Mouse (Mus musculus) adrenal gland, adult 8-10 months (tissue): ENCODE results near the gene Stk24. TPM values are rescaled to one million over a fixed set of nuclear protein-coding genes. Genes with fewer than 3 reads are reported as not detected.

Experiments used
- DNase-seq: peaks from one replicate; pipeline ENCODE4 v3.0.0; 2022
- total RNA-seq, 4 experiments: library from RNA; stranded (reverse); gene quantifications; 2 replicates each; pipeline ENCODE4 v1.2.4; 2022

Stk24 gene
- total RNA-seq, 4 experiments from 2014 or later, result 100 to 130 (median 118) TPM

DNA sequence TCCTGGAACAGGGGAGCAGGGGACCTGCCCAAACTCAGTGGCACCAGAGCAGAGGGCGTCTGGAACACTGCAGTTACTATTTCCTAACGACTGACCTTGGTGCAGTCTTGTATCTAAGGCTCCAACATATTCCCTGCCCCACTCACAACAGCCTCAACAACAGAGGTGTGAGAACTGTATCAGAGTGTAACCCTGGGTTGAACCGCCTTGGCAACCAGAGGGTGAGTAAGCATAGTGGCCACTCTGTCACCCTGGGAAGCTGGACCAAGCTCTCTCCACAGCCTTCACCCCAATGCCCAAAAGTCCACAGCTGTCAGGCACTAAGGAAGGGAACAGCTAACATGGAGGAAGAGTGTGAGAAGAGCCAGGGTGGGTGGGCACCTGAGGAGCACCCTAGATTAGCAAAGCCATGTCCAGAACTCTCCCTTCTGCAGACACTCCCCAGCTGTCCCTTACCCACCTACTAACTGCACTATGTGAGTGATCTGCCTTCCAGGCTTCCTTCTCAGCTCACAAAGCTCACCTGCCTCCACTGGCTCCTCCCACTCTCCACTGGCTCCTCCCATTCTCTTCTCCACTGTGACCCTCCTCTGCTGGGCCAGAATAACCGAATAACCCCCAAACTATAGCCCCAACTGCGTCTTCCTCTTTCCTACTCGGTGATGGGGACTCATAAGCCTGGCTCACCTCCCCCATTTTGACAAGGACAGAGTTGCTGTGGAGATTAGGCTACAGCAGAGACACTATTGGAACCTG lies 69.3 kb downstream of the Stk24 start:
- peak; percentile 38 for DNase-seq

DNA sequence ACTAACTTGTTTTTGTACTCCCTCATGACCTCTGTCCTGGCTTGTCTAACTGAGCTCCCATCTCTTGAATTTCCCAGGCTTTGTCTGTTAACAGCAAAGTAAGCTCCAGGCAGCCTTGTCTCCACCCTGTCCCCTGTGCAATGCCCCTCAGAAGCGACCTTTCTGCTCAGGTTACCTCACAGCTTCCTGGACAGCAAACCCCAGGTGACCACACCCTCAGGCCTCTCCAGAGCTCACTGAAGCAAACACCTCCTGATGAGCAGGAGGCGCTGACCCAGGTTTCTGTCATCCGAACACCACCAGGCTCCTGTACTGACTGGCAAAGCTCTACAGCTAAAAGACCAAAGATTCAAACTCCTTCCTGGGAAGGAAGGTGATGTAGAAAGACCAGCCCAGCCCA lies 69.9 kb downstream of the Stk24 start:
- DNase-seq, result no peak

DNA sequence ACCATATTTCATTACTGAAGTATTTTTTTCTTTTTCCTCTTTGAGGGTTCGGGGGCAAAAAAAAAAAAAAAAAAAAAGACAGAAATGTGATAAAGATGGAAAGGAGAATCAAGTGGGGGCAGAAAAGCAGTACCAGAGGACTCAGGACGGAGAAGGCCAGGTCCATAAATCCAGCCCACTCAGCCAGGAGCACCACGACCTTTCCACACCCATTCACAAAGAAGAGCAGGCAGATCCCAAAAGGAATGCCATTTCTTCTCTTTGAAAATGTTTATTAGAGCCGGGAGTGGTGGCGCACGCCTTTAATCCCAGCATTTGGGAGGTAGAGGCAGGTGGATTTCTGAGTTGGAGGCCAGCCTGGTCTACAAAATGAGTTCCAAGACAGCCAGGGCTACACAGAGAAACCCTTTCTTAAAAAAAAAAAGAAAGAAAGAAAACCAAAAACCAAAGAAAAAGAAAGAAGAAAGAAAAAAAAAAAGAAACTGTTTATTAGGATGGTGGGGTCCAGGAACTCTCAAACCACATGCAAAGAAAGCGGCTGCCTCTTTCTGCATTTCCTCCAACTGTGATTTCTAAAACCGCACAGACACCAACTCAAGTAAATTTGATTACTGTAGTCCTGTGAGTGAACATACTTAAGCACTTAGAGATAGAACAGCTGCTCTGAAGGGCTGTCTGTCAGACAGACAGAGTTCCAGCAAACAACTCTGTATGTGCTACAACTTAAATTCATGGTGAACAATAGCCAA lies 74.3 kb downstream of the Stk24 start:
- no peak for DNase-seq

DNA sequence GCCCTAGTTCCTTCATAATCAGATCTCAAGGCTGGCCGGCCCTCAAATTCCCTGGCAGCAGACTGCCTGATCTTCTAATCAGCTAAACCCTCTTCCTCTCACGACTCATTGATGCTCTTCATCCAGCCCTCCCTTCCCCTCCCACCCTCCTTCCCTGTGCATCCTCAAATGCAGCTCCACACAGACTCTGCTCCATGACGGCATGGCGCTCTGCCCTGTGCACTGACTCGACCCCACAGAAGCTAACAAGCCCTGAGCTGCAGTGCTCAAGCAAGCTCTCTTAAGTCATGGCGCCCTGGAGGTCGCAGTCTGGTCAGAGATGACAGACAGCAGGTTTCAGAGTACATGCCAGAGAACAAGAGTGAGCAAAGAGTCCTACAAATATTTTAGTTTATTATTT lies 75.3 kb downstream of the Stk24 start:
- DNase-seq, result no peak

DNA sequence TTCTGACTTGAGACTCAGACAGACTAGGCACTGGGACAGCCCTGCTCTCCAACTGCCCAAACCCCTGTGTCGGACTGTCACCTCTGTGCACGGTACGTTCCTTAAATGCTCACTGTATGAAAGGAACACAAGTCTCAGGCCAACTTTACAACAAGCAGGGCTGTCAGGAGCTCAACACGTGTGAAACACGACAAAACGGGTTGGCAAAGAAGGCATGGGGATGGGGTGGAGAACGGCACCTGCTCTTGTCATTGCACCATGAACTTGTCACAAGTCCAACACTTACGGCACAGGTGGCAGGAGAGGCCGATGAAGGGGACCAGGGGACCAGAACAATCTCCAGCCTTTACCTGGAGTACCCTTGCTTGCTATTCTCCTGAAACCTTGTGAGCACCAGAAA lies 80.7 kb downstream of the Stk24 start:
- DNase-seq, result no peak

DNA sequence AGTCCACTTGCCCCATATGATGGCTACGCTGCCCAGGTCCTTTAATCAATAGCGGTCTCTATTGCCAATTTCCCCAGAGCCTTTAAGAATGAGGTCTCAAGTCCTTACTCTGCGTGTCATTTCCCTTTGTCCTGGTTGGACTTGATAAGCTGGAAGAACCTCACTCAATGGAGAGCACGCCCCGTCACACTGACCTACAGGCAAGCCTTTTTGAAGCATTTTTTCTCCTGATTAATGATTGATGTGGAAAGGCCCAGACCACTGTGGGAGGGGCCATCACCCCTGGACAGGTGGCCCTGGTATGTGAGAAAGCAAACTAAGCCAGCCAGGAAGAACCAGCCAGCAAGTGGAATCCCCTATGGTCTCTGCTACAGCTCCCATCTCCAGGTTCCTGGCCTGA lies 81.3 kb downstream of the Stk24 start:
- DNase-seq, result no peak

DNA sequence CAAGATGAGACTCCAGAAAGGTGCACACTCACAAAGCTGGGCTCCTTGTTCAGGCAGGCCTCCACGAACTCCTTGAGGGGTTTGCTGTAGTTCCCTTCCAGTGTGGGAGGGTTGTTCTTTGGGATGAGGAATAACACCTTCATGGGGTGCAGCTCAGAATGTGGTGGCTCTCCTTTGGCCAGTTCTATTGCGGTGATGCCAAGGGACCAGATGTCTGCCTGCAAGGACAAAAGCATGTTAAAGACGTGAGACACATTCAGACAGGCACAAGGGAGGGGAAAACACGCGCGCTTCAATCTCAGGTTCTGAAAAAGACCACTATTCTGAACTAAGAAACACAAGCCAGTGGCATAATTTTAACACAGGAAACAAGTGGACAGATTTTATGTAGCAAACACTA lies 82.7 kb downstream of the Stk24 start:
- no peak for DNase-seq

DNA sequence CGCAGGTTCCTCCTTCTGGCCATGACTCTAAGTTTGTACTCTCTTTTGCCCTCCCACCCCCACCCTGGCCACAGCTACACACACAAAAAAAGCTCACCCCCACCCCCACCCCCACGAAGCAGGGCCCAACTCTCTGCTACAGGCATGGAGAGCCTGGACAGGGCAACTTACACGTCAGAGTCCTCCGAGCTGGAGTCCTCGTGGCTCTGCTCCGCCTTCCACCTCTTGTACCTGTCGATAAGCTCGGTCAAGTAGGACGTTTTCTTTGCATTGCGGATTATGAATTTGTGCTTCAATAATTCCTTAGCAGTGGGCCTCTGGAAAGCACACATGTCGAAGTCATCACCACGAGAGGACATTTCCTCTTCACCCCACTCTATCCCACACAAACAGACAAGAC lies 85.3 kb downstream of the Stk24 start:
- no peak for DNase-seq

DNA sequence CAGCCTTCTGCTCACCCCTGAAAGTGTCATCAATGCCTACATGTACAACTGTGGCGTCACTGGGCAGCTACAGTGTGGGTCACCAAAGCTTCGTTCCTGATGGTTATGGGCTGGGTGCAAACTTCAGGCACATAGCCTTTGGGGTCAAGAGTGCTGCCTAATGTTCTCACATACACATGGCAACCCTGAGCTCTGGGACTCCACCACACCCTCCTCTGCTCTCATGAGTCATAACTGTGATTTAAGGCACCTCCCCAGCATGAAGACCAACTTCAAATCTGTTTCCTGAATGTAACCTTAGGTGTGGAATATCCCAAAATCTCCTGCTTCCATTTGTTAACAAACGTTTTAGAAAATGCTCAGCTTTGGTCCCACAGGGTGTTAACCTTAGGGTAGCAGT lies 87.4 kb downstream of the Stk24 start:
- no peak for DNase-seq

DNA sequence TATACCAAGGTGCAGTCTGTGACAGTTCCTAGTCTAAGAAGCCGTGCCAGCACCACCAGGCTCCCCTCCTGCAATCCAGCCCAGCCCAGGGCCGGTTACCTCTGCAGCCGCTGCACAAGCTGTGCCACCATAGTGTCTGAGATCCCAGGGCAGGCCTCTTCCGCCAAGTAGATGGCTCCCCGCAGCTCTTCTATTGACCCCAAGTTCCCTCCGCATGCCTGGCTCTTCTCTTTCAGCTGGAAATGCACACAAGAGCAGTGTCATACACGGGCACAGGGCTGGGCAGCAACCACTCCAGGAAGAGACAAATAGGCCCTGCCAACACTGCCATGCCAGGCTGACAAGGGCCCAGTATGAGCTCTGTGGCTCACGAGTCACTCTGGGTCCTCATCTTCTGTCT lies 87.9 kb downstream of the Stk24 start:
- no peak for DNase-seq

DNA sequence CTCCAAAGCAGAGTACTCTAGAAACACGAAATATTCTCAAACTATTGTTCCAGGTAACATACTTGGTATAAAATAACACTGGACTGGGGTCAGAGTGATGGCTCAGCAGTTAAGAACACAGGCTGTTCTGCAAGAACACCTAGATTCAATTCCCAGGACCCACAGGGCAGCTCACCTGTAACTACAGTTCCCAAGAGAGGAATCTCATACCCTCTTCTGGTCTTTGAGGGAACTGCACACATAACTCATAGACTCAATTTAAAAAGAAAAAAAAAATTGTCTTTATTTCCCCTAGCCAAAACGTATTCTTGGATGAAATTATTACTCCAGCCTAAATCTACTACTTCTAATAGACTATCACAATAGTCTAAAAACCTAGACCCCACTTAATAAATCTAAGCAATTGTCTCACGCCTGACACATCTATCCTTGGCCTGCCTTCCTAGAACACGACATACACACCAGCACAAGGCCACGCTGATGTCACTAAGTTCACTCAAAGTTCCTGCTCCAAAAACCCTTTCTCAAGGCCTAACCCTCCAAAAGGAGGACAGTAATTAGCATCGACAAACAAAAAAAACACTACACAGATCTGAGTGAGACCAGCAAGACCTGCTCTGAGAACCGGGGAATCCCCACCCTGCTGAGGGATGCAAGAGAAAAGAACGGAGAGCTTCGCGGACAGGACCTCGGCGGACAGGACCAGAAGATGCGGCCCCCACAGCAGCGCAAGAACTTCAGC lies 94.3 kb downstream of the Stk24 start:
- peak; percentile 61 for DNase-seq

DNA sequence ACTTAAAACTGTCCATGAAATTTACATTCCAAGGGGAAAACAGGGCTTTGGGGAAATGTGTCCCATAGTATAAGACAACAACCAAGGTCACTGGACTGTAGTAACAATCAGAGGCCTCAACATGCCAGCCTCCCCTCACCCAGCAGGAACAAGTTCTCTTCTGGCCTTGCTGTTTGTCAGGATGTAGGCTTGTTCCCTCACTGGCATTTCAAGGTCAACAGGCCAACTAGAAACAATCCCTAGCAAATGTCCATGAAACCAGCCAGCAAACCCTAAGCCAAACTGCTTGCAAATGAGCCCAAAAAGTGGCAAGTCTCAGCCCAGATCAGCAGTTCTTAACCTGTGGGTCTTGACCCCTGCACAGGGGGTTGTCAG lies 98.5 kb downstream of the Stk24 start:
- DNase-seq, result peak; percentile 35

DNA sequence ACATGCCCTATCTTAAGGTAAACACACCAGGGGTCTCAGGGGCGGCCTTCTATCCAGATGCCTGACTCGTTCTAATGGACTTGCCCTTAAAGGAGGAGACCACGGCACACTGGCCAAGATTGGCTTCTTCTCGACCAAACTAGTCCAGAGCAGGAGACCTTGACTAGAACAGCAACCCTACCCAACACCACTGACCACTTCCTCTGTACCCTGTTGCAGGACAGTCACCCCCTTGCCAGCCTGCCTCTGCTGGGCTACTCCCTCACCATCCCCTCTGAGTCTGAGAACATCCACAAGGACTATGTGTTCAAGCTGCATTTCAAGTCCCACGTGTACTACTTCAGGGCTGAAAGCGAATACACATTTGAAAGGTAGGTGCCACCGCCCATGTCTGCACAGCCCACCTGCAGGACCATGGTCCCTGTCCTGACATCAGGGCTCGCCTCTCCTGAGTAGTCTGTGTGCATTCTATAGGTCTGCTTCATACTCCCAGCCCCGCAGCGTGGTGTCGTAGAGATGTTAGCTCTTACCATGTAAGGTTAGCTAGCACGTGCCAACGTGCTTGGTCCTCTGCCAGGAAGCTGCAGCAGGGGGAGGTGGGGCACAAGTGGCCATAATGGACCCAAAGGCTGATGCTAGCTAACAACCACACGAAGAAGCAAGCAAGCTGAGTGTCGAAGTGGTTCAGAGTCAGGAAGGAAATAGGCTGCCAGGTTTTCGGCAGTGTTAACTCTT lies 99.0 kb downstream of the Stk24 start:
- no peak for DNase-seq

DNA sequence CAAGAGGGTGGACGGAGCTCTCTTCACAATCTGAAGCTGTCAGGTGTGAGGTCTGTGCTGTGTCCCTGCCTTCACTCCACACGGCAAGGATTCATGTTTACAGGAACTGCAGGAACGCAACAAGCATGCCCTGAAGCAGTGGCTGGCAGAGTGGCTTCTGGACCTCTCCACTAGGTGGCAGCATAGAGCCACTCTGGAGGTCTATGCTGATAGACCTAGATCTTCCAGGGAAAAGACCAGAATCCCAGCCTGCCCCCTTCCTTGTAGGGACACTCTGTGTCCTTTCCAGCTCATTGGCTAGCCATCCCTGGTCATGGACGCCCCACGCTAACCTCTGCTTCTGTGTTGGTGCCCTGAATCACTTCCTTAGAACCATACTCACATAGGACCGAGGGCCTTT lies 100.7 kb downstream of the Stk24 start:
- DNase-seq, result peak; percentile 68

DNA sequence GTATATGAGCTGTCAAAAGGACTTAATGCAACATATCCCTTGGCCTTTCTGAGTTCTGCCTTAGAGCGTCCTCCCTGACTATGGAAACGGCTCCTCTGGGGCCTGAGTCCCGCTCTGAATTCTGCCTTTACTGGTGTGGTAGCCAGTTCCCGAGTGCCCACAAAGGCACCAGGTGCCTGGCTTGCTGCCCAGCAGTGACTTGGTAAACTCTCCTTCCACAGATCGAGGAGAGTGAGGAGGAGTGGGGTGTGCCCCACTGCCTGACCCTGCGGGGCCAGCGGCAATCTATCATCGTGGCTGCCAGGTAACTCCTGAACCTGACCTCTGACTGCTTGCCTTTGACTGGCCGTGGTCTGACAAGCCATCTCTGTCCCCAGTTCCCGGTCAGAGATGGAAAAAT lies 103.8 kb downstream of the Stk24 start:
- DNase-seq, result no peak

DNA sequence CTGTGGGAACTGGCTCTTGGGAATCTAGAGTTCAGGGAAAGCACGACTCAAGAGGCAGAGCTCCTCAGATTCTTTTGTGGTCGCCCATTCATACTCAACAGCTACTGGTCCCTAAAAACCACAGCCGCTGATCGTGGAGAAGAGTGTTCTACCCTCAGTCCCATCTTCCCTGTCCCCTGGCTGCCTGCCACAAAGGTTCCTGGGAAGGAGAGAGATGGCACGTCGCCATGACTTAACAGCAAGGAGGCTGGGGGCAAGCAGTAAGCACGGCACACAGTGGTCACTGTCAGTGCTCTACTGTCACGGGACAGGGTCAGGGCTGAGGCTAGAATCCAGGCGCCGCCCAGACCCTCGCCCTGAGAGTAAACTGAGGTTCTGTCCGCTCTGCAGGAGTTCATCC lies 104.8 kb downstream of the Stk24 start:
- no peak for DNase-seq

DNA sequence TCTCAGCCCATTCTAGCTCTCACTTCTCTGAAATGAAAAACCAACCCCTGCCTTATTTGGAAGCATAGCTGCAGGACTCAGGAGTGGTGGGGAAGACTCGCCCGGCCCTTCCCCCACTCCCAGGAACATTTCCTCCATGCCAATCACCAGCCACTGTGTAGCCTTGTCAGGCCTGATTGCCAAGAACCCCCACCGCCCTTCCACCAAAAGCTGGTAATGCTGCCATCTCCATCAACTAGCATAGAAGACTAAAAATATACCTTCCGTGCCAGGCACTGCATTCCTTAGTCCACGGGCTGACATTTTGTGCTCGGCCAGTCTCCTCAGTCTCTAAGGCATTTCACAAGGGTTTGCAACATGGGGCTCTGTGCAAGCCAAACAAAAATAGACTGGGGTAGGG lies 109.3 kb downstream of the Stk24 start:
- no peak for DNase-seq

DNA sequence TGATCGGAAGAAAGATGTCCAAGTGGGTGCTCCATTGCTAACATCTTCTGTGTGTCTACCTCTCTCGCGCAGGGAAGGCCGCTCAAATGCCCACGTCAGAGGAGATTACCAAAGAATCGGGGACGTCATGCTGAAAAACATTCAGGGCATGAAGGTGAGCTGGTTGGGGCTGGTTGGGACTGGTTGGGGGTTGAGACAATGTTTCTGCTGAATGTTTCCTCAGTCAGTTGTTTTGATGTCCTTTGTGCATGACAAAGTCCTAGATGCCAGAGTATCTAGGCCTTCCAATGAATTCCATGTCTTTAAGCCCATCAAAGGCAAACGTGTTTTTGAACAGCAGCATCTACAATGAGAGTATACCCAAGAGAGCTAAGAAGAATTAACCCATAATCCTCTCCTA lies 112.0 kb downstream of the Stk24 start:
- DNase-seq, result no peak

DNA sequence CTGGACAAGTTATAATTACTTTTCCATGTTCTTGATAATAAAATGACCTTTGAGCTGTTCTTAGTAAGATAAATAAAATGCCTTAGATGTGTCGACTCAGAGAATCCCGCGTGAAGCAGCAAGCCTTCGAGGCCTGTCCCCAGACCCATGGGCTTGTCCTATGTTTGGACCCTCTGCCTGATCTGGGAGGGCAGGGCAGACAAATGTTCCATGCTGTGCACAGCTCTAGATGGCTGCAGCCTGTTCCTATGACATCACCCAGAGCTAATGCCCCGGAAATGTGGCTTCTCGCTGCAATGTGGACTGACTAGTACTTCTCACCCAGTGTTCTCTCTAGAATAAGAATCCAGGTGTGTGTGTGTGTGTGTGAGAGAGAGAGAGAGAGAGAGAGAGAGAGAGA lies 115.4 kb downstream of the Stk24 start:
- DNase-seq, result no peak

DNA sequence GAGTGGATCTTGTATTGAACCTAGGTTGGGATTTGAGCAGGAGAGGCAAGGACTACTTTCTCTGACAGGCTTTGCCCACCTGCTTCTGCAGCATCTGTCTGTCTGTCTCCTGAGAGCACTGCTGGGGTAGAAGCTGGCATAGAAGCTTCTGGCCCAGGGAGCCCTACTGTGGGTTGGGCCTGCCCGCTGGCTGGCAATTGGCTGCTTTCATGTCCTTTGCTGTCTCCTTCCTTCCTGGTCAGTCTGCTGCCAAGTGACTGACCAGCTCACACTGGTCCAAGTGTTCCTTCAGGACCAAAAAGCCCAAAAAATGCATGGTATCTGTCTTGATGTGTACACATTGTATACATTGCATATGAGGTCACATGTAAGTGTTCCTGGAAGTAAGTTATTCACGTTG lies 115.9 kb downstream of the Stk24 start:
- no peak for DNase-seq

DNA sequence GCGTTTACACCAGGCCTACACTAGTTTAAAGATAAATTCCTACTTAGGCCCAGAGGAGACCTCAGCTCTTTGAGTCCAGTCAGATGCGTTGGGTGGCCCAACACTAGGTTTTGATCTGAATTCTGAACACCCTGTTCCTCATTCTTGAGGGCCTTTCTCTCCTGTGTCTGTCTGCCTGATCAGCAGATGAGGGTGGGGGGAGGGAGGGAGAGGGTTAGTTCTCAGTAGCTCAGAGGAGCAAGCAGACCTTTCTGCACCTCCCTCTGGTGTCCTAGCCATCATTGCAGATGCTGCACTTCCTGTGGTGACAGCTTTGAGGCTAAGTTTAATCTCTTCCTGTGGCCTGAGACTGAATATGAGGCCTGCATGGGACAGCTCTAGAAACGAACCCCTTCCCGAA lies 117.2 kb downstream of the Stk24 start:
- no peak for DNase-seq

DNA sequence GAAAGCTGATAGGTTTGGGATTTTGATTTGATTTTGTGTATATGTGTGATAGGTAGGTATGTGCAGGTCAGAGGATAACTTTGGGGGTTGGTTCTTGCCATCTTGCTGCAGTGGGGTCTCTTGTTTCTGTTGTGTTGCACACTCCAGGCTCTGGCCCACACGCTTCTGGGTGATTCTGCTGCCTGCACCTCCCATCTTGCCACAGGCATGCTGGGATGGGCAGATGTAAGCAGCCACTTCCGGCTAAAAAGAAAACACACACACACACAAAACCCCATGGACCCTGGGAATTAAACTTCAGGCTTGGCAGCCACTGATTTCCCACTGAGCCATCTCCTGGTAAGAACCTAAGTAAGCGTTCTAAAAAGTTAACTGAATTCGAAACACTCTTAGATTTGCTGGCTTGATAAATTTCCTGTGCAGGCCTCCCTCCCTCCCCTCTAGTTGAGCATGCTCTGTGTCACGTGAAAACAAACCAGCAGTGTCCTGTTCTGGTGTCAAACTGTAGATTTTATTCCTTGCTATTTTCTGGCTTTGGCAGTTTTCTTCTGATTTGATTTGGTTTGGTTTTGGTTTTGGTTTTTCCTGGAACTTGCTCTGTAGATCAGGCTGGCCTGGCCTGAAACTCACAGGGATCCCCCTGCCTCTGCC lies 118.5 kb downstream of the Stk24 start:
- no peak for DNase-seq
